Mouse (Mus musculus) MEL (cell line): ENCODE measurements around the gene Gpr137c. TPM values are rescaled to one million over a fixed set of nuclear protein-coding genes. Genes with fewer than 3 reads are reported as not detected.
A peak's percentile ranks its signal among the peaks of the same experiment; 100 is the strongest.

Source experiments
- DNase-seq: peaks from one replicate; pipeline ENCODE4 v3.0.0; 2011; ENCODE audit warnings: low read depth, low spot score
- H3K27ac ChIP-seq: 2 replicates; pipeline ENCODE4 v1.5.1; 2012; ENCODE audit warnings: low read depth, mild to moderate bottlenecking, control low read depth, low read length, moderate library complexity; ENCODE audit not compliant: control insufficient read depth
- H3K27me3 ChIP-seq, 2 experiments: fragments of 150-350 bp in 1 of 2; sonication (generic) in 1 of 2; 2 replicates each; pipeline ENCODE4 v1.6.1; 2012; ENCODE audit warnings: low read length in 2 of 2, mild to moderate bottlenecking in 2 of 2, improper control_type of control experiment in 1 of 2, moderate library complexity in 1 of 2; ENCODE audit not compliant: insufficient read depth in 2 of 2, control insufficient read depth in 1 of 2
- H3K36me3 ChIP-seq, 2 experiments: 2 replicates each; pipeline ENCODE4 v1.6.1; 2012 to 2014; ENCODE audit warnings: low read length in 2 of 2, improper control_type of control experiment in 1 of 2, inconsistent platforms in 1 of 2, mild to moderate bottlenecking in 1 of 2; ENCODE audit not compliant: insufficient read depth in 2 of 2, control insufficient read depth in 1 of 2
- H3K4me1 ChIP-seq, 2 experiments: fragments of 150-350 bp in 1 of 2; sonication (generic) in 1 of 2; 2 replicates each; pipeline ENCODE4 v1.6.1; 2012; ENCODE audit warnings: low read length in 2 of 2, improper control_type of control experiment in 1 of 2, mild to moderate bottlenecking in 1 of 2; ENCODE audit not compliant: insufficient read depth in 2 of 2, control insufficient read depth in 1 of 2
- H3K4me3 ChIP-seq, 2 experiments: fragments of 150-350 bp in 1 of 2; sonication (generic) in 1 of 2; 2 replicates each; pipeline ENCODE4 v1.5.1; 2012; ENCODE audit warnings: low read depth in 2 of 2, low read length in 2 of 2, mild to moderate bottlenecking in 2 of 2, moderate library complexity in 2 of 2, control low read depth in 1 of 2, improper control_type of control experiment in 1 of 2; ENCODE audit not compliant: control insufficient read depth in 1 of 2, insufficient read depth in 1 of 2
- H3K79me2 ChIP-seq: 2 replicates; pipeline ENCODE4 v1.6.1; 2012; ENCODE audit warnings: mild to moderate bottlenecking, low read length, moderate library complexity; ENCODE audit not compliant: control insufficient read depth, poor library complexity, insufficient read depth
- H3K9ac ChIP-seq: 2 replicates; pipeline ENCODE4 v1.6.1; 2012; ENCODE audit warnings: low read depth, mild to moderate bottlenecking, control low read depth, low read length, moderate library complexity; ENCODE audit not compliant: control insufficient read depth, poor library complexity, severe bottlenecking
- H3K9me3 ChIP-seq: fragments of 150-350 bp; sonication (generic); replicated peaks from 2 replicates; pipeline ENCODE4 v1.6.1; 2012; ENCODE audit warnings: mild to moderate bottlenecking, low read length, improper control_type of control experiment, moderate library complexity; ENCODE audit not compliant: insufficient read depth
- CHD1 ChIP-seq: IDR thresholded peaks from 2 replicates; pipeline ENCODE4 v1.6.1; 2012; ENCODE audit warnings: low read depth, mild to moderate bottlenecking, inconsistent platforms, low read length, improper control_type of control experiment
- E2F4 ChIP-seq: IDR thresholded peaks from 2 replicates; pipeline ENCODE4 v1.6.1; 2011; ENCODE audit warnings: low read depth, low read length, improper control_type of control experiment, borderline replicate concordance
- ELF1 ChIP-seq: IDR thresholded peaks from 2 replicates; pipeline ENCODE4 v1.6.1; 2014; ENCODE audit warnings: low read depth, mild to moderate bottlenecking, inconsistent platforms, low read length, improper control_type of control experiment, moderate library complexity
- EP300 ChIP-seq, 2 experiments: IDR thresholded peaks; 2 replicates each; pipeline ENCODE4 v1.6.1; 2011; ENCODE audit warnings: improper control_type of control experiment in 2 of 2, low read length in 2 of 2, low read depth in 1 of 2, mild to moderate bottlenecking in 1 of 2
- ETS1 ChIP-seq: IDR thresholded peaks from 2 replicates; pipeline ENCODE4 v1.6.1; 2012; ENCODE audit warnings: low read depth, mild to moderate bottlenecking, inconsistent platforms, low read length, improper control_type of control experiment, moderate library complexity
- GABPA ChIP-seq: IDR thresholded peaks from 2 replicates; pipeline ENCODE4 v1.6.1; 2012; ENCODE audit warnings: low read depth, mild to moderate bottlenecking, inconsistent platforms, low read length, improper control_type of control experiment, moderate library complexity
- GATA1 ChIP-seq: IDR thresholded peaks from 2 replicates; pipeline ENCODE4 v1.6.1; 2011; ENCODE audit warnings: low read depth, low read length, improper control_type of control experiment
- JUND ChIP-seq: IDR thresholded peaks from 2 replicates; pipeline ENCODE4 v1.6.1; 2011; ENCODE audit warnings: low read depth, mild to moderate bottlenecking, improper control_type of control experiment, low read length
- MAFK ChIP-seq: IDR thresholded peaks from 2 replicates; pipeline ENCODE4 v1.6.1; 2011; ENCODE audit warnings: low read depth, mild to moderate bottlenecking, low read length, improper control_type of control experiment, borderline replicate concordance
- MAZ ChIP-seq: IDR thresholded peaks from 2 replicates; pipeline ENCODE4 v1.6.1; 2012; ENCODE audit warnings: low read depth, mild to moderate bottlenecking, inconsistent platforms, low read length, improper control_type of control experiment
- MYB ChIP-seq: IDR thresholded peaks from 2 replicates; pipeline ENCODE4 v1.6.1; 2011; ENCODE audit warnings: mild to moderate bottlenecking, low read depth, low read length, improper control_type of control experiment
- MYC ChIP-seq: IDR thresholded peaks from 2 replicates; pipeline ENCODE4 v1.6.1; 2011; ENCODE audit warnings: low read depth, mild to moderate bottlenecking, low read length, improper control_type of control experiment, moderate library complexity
- NRF1 ChIP-seq: IDR thresholded peaks from 2 replicates; pipeline ENCODE4 v1.6.1; 2014; ENCODE audit warnings: low read depth, mild to moderate bottlenecking, inconsistent platforms, low read length, improper control_type of control experiment, moderate library complexity; ENCODE audit not compliant: poor library complexity, insufficient read depth, severe bottlenecking
- POLR2AphosphoS2 ChIP-seq: IDR thresholded peaks from 2 replicates; pipeline ENCODE4 v1.6.1; 2011; ENCODE audit warnings: low read length, improper control_type of control experiment
- RAD21 ChIP-seq: IDR thresholded peaks from 2 replicates; pipeline ENCODE4 v1.6.1; 2011; ENCODE audit warnings: mild to moderate bottlenecking, low read depth, low read length, improper control_type of control experiment
- SMC3 ChIP-seq: IDR thresholded peaks from 2 replicates; pipeline ENCODE4 v1.6.1; 2011; ENCODE audit warnings: low read depth, low read length, improper control_type of control experiment
- ZC3H11A ChIP-seq: IDR thresholded peaks from 2 replicates; pipeline ENCODE4 v1.6.1; 2012; ENCODE audit warnings: low read depth, mild to moderate bottlenecking, inconsistent platforms, low read length, improper control_type of control experiment
- ZKSCAN1 ChIP-seq: IDR thresholded peaks from 2 replicates; pipeline ENCODE4 v1.6.1; 2012; ENCODE audit warnings: low read depth, mild to moderate bottlenecking, inconsistent platforms, low read length, improper control_type of control experiment, moderate library complexity
- ZMIZ1 ChIP-seq: IDR thresholded peaks from 2 replicates; pipeline ENCODE4 v1.6.1; 2012; ENCODE audit warnings: low read depth, mild to moderate bottlenecking, inconsistent platforms, low read length, improper control_type of control experiment, moderate library complexity
- ZNF384 ChIP-seq: IDR thresholded peaks from 2 replicates; pipeline ENCODE4 v1.6.1; 2012; ENCODE audit warnings: low read depth, mild to moderate bottlenecking, inconsistent platforms, low read length, improper control_type of control experiment
- polyA plus RNA-seq, 2 experiments: library from polyadenylated mRNA; stranded (reverse) in 1 of 2; unstranded in 1 of 2; fragments of >175 nt in 1 of 2; fragments of >200 nt in 1 of 2; gene quantifications; 2 replicates each; pipeline versions ENCODE4 v1.2.1 to v1.2.4; 2012; ENCODE audit warnings: low replicate concordance in 2 of 2, low read depth in 1 of 2; ENCODE audit not compliant: insufficient read length in 2 of 2, insufficient read depth in 1 of 2, missing spikeins in 1 of 2
- total RNA-seq: library from RNA; depleted of rRNA; stranded (reverse); fragments of 300-350 nt; gene quantifications from 2 replicates; pipeline ENCODE4 v1.2.3, GENCODE M21; 2012

Gene Gpr137c
- total and polyA plus RNA-seq, 3 experiments: 0.01 TPM; not detected in 2

DNA sequence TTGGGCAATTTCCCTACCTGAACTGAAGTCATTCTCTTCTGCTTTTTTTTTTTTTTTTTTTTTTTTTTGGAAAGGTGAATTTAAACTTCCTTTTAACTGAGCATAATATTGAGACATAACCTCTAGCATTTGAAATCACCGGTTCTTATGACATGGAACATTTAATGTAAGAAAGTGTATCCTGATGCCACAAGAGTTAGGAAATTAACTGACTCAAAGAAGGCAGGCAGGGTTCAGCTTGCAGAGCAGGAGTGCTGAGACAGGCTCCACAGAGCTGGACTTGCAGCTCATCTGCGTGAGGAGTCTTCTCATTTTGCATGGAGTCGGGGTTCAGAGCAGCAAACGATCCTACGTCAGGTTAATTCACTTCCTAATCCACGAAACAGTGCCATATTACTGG lies 56.3 kb downstream of the Gpr137c start:
- H3K27ac ChIP-seq: no peak overlapping the region
- H3K36me3 ChIP-seq: no peaks in the 10 kb centered on the region

DNA sequence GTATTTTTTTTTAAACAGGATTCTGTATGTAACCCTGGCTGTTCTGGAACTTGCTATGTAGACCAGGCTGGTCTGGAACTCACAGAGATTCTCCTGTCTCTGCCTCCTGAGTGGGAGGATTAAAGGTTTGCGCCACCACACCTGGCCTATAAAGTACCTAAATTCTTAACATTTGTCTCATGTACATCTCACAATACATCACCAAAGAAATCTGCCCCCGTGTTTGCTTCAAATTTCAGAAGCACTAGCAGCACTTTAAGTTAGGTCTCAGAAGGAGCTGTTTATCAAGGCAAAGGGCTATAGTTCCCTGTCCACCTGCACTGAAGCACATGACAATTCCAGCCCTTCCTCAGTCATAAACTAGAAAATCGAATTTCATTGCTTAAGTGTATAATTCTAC lies 62.5 kb downstream of the Gpr137c start:
- H3K27me3 ChIP-seq: no peaks in the 10 kb centered on the region
- H3K9me3 ChIP-seq: no peaks in the 10 kb centered on the region
- H3K79me2 ChIP-seq: no peaks in the 10 kb centered on the region
- H3K4me1 ChIP-seq: no peaks in the 10 kb centered on the region
- no peak for TF ChIP-seq GABPA
- peak; percentile 37; the same call in 1 of the 2 replicates for TF ChIP-seq ZMIZ1
- no peak for TF ChIP-seq E2F4
- TF ChIP-seq ETS1: no peak
- TF ChIP-seq ELF1: no peak
- TF ChIP-seq MAFK: no peak
- no peak for TF ChIP-seq JUND
- TF ChIP-seq EP300 (IDR thresholded peaks at IDR 0.05; ENCODE audit: low read depth in 1 of 2, low read length in 2 of 2): no peak
- peak; percentile 86 for TF ChIP-seq POLR2AphosphoS2
- H3K36me3 ChIP-seq: peaks cover 0 to 13% of the 10 kb centered on the region in 2 experiments; a peak in 2 of 4 replicates
- no peak overlapping the region for H3K27ac ChIP-seq
- DNase-seq: peak; percentile 46
- H3K9ac ChIP-seq: no peak overlapping the region
- H3K4me3 ChIP-seq: no peak overlapping the region

More for the DNA sequence above, 56.3 kb downstream of the Gpr137c start:
- Histone ChIP-seq H3K9ac (no peak overlapping the region), H3K79me2 (no peaks in the 10 kb centered on the region), H3K4me3 (no peak overlapping the region), H3K9me3 (no peaks in the 10 kb centered on the region), H3K4me1 (no peaks in the 10 kb centered on the region), H3K27me3 (no peaks in the 10 kb centered on the region)
- DNase-seq: no peak
- TF ChIP-seq RAD21 (no peak), ELF1 (no peak), ZKSCAN1 (no peak), ZC3H11A (no peak), NRF1 (no peak), POLR2AphosphoS2 (no peak), MAZ (no peak), MYB (no peak), CHD1 (no peak), SMC3 (no peak), ZNF384 (no peak), MYC (no peak), ZMIZ1 (no peak), GABPA (no peak), GATA1 (no peak)
